Mouse (Mus musculus): ENCODE results near the gene Dnah7a. TPM values are rescaled to one million over a fixed set of nuclear protein-coding genes. Genes with fewer than 3 reads are reported as not detected.
A peak's percentile ranks its signal among the peaks of the same experiment; 100 is the strongest.

Gene Dnah7a
- polyA plus RNA-seq, 1 experiment from 2014 or later: 0.93 TPM

GRCm38 (mm10) chr1:53352327-53353261 lies 354.0 kb downstream of the Dnah7a start, which contains the start of the genes Asdurf, Gm28551 and Asnsd1:
TSS of gene Asdurf (minus strand) at chr1:53352619.
TSS of gene Gm28551 (minus strand) at chr1:53352667.
TSS of gene Asnsd1 (minus strand) at chr1:53352752.
- Histone ChIP-seq H3K9ac (peak within 1 kb of the TSS; percentile 92), H3K4me2 (peak within 1 kb of the TSS; percentile 44), H3K9me3 (no peaks in the 10 kb centered on the region), H3K4me3 (peak within 1 kb of the TSS; percentile 88), H3K36me3 (peaks cover 15% of the 10 kb centered on the region), H3K27me3 (no peaks in the 10 kb centered on the region), H3K4me1 (peaks cover 6% of the 10 kb centered on the region), H3K27ac (peak within 1 kb of the TSS; percentile 92)
- peak; percentile 99 for ATAC-seq (ENCODE audit: insufficient number of reproducible peaks, low FRiP score, low TSS enrichment, low read depth)
- WGBS: under 1% methylated on average over 43 of the region's 44 CpGs

Small RNAs within 50 kb of the gene (microRNA-seq; reads per million reads assigned to microRNA genes)
- not detected for gene Gm25240

Other genes with a start within 250 kb of the Dnah7a start
- 17.4 and 17.9 TPM in 2 replicates for gene Stk17b, start 78.4 kb upstream of the Dnah7a start, polyA plus RNA-seq (2015; fragmentation: Nextera tagmentation; extraction: Ambion mirVana)